Mouse (Mus musculus) NIH3T3 (cell line): ENCODE measurements at regions not wholly inside any gene's neighbourhood (a gene's known extent, or its start where the extent isn't known, plus 50 kb on each side); places are given as distances from the start of the nearest gene placed in this dataset.
A peak's percentile ranks its signal among the peaks of the same experiment; 100 is the strongest.

Experiments
- DNase-seq: peaks from one replicate; pipeline ENCODE4 v3.0.0-alpha.2; 2012; ENCODE audit warnings: low read depth

GRCm38 (mm10) chr13:71350787-71351186 is 509.2 kb upstream of the Adamts16 start:
- no peak for DNase-seq

- no peak for DNase-seq
Measured at GRCm38 (mm10) chr13:71342921-71343320, 501.3 kb upstream of the Adamts16 start.

- DNase-seq: no peak
Measured at GRCm38 (mm10) chr13:71338700-71339099, 497.1 kb upstream of the Adamts16 start.

GRCm38 (mm10) chr13:71334925-71335324 is 493.3 kb upstream of the Adamts16 start:
- no peak for DNase-seq

GRCm38 (mm10) chr13:71333146-71333545 is 491.5 kb upstream of the Adamts16 start:
- no peak for DNase-seq

- DNase-seq: no peak
Measured at GRCm38 (mm10) chr13:71330321-71330720, 488.7 kb upstream of the Adamts16 start.

GRCm38 (mm10) chr13:71327802-71328753 is 486.5 kb upstream of the Adamts16 start:
- DNase-seq: peak; percentile 5

- DNase-seq: no peak
Measured at GRCm38 (mm10) chr13:71320489-71320888, 478.9 kb upstream of the Adamts16 start.

GRCm38 (mm10) chr13:71303956-71304355 is 462.3 kb upstream of the Adamts16 start:
- no peak for DNase-seq

- DNase-seq: no peak
Measured at GRCm38 (mm10) chr13:71275991-71276390, 434.4 kb upstream of the Adamts16 start.

GRCm38 (mm10) chr13:71274139-71274538 is 432.5 kb upstream of the Adamts16 start:
- DNase-seq: no peak

- no peak for DNase-seq
Measured at GRCm38 (mm10) chr13:71273485-71273884, 431.9 kb upstream of the Adamts16 start.

- no peak for DNase-seq
Measured at GRCm38 (mm10) chr13:71273067-71273466, 431.5 kb upstream of the Adamts16 start.

- peak; percentile 83 for DNase-seq
Measured at GRCm38 (mm10) chr13:71272431-71272830, 430.8 kb upstream of the Adamts16 start.

GRCm38 (mm10) chr13:71271727-71272418 is 430.3 kb upstream of the Adamts16 start:
- no peak for DNase-seq

GRCm38 (mm10) chr13:71270370-71270769 is 428.8 kb upstream of the Adamts16 start:
- no peak for DNase-seq

- DNase-seq: no peak
Measured at GRCm38 (mm10) chr13:71269496-71269895, 427.9 kb upstream of the Adamts16 start.

GRCm38 (mm10) chr13:71263315-71263878 is 421.8 kb upstream of the Adamts16 start:
- DNase-seq: no peak

- DNase-seq: no peak
Measured at GRCm38 (mm10) chr13:71262575-71263295, 421.1 kb upstream of the Adamts16 start.

GRCm38 (mm10) chr13:71254016-71254415 is 412.4 kb upstream of the Adamts16 start:
- no peak for DNase-seq

- peak; percentile 76 for DNase-seq
Measured at GRCm38 (mm10) chr13:71248261-71249031, 406.8 kb upstream of the Adamts16 start.
